Mouse (Mus musculus): ENCODE measurements around the gene Aebp2. TPM values are rescaled to one million over a fixed set of nuclear protein-coding genes. Genes with fewer than 3 reads are reported as not detected.
"Not testable (repeated sequence)": the region's sequence is repeated elsewhere in the genome, so short reads cannot be mapped to it uniquely, and the experiment has no call there.

Gene Aebp2
- 7.7 and 8.4 TPM in 2 replicates for polyA plus RNA-seq (2014; fragmentation: Nextera tagmentation; extraction: Ambion mirVana)

GRCm38 (mm10) chr6:140622391-140623225 lies at the start of gene Aebp2:
TSS of gene Aebp2 (plus strand) at chr6:140622663.
- peaks cover 21% of the 10 kb centered on the region for H3K4me1 ChIP-seq (ENCODE audit: control insufficient read depth, insufficient read depth, low read length)
- H3K9ac ChIP-seq (ENCODE audit: low read length): peak within 1 kb of the TSS; percentile 95
- peak within 1 kb of the TSS; percentile 96 for H3K27ac ChIP-seq (ENCODE audit: low read depth, low read length)
- H3K4me2 ChIP-seq (ENCODE audit: low read length): peak within 1 kb of the TSS; percentile 72
- DNase-seq (ENCODE audit: low spot score) (no peak), ATAC-seq (peak; percentile 1; the same call in 1 of the 2 replicates)
- WGBS: 51% methylated on average over 30 of the region's 30 CpGs
- no peaks in the 10 kb centered on the region for H3K27me3 ChIP-seq (replicated peaks; ENCODE audit: control insufficient read depth, insufficient read depth, low read length)
- no peaks in the 10 kb centered on the region for H3K36me3 ChIP-seq (ENCODE audit: control insufficient read depth, insufficient read depth, low read length)
- peak within 1 kb of the TSS; percentile 98 for H3K4me3 ChIP-seq (ENCODE audit: low read depth, low read length)
- no peaks in the 10 kb centered on the region for H3K9me3 ChIP-seq (replicated peaks; ENCODE audit: control insufficient read depth, low read length)

- no peak overlapping the region for H3K4me2 ChIP-seq (ENCODE audit: low read length)
- no peaks in the 10 kb centered on the region for H3K9me3 ChIP-seq (replicated peaks; ENCODE audit: control insufficient read depth, low read length)
- DNase-seq (ENCODE audit: low spot score) (no peak), ATAC-seq (no peak)
- WGBS: 93% methylated on average over 3 of the region's 3 CpGs
- no peak overlapping the region for H3K4me3 ChIP-seq (ENCODE audit: low read depth, low read length)
- no peaks in the 10 kb centered on the region for H3K4me1 ChIP-seq (ENCODE audit: control insufficient read depth, insufficient read depth, low read length)
- no peak overlapping the region for H3K9ac ChIP-seq (ENCODE audit: low read length)
- H3K36me3 ChIP-seq (ENCODE audit: control insufficient read depth, insufficient read depth, low read length): peaks cover 66% of the 10 kb centered on the region
- no peaks in the 10 kb centered on the region for H3K27me3 ChIP-seq (replicated peaks; ENCODE audit: control insufficient read depth, insufficient read depth, low read length)
- H3K27ac ChIP-seq (ENCODE audit: low read depth, low read length): no peak overlapping the region
Measured at GRCm38 (mm10) chr6:140574943-140575342, 47.5 kb upstream of the Aebp2 start.

GRCm38 (mm10) chr6:140576133-140576532 lies 46.3 kb upstream of the Aebp2 start:
- Histone ChIP-seq H3K9ac (ENCODE audit: low read length) (no peak overlapping the region), H3K27me3 (replicated peaks; ENCODE audit: control insufficient read depth, insufficient read depth, low read length) (no peaks in the 10 kb centered on the region), H3K4me2 (ENCODE audit: low read length) (no peak overlapping the region), H3K36me3 (ENCODE audit: control insufficient read depth, insufficient read depth, low read length) (peaks cover 61% of the 10 kb centered on the region), H3K9me3 (replicated peaks; ENCODE audit: control insufficient read depth, low read length) (no peaks in the 10 kb centered on the region), H3K4me1 (ENCODE audit: control insufficient read depth, insufficient read depth, low read length) (no peaks in the 10 kb centered on the region), H3K27ac (ENCODE audit: low read depth, low read length) (no peak overlapping the region), H3K4me3 (ENCODE audit: low read depth, low read length) (no peak overlapping the region)
- no peak for DNase-seq (ENCODE audit: low spot score)
- no peak for ATAC-seq
- WGBS: 92% methylated on average over 8 of the region's 8 CpGs

- H3K27me3 ChIP-seq (replicated peaks; ENCODE audit: control insufficient read depth, insufficient read depth, low read length): no peaks in the 10 kb centered on the region
- H3K27ac ChIP-seq (ENCODE audit: low read depth, low read length): no peak overlapping the region
- peaks cover 51% of the 10 kb centered on the region for H3K36me3 ChIP-seq (ENCODE audit: control insufficient read depth, insufficient read depth, low read length)
- no peaks in the 10 kb centered on the region for H3K9me3 ChIP-seq (replicated peaks; ENCODE audit: control insufficient read depth, low read length)
- ATAC-seq (no peak), DNase-seq (ENCODE audit: low spot score) (no peak)
- no peak overlapping the region for H3K4me3 ChIP-seq (ENCODE audit: low read depth, low read length)
- 68% methylated on average over 18 of the region's 18 CpGs for WGBS
- no peak overlapping the region for H3K9ac ChIP-seq (ENCODE audit: low read length)
- no peak overlapping the region for H3K4me2 ChIP-seq (ENCODE audit: low read length)
- no peaks in the 10 kb centered on the region for H3K4me1 ChIP-seq (ENCODE audit: control insufficient read depth, insufficient read depth, low read length)
Measured at GRCm38 (mm10) chr6:140576961-140577821, 45.3 kb upstream of the Aebp2 start.

GRCm38 (mm10) chr6:140577822-140578170 lies 44.7 kb upstream of the Aebp2 start:
- ATAC-seq (no peak), DNase-seq (ENCODE audit: low spot score) (no peak)
- Histone ChIP-seq H3K27ac (ENCODE audit: low read depth, low read length) (no peak overlapping the region), H3K36me3 (ENCODE audit: control insufficient read depth, insufficient read depth, low read length) (peaks cover 50% of the 10 kb centered on the region), H3K9me3 (replicated peaks; ENCODE audit: control insufficient read depth, low read length) (no peaks in the 10 kb centered on the region), H3K4me1 (ENCODE audit: control insufficient read depth, insufficient read depth, low read length) (no peaks in the 10 kb centered on the region), H3K9ac (ENCODE audit: low read length) (no peak overlapping the region), H3K4me2 (ENCODE audit: low read length) (no peak overlapping the region), H3K4me3 (ENCODE audit: low read depth, low read length) (no peak overlapping the region), H3K27me3 (replicated peaks; ENCODE audit: control insufficient read depth, insufficient read depth, low read length) (no peaks in the 10 kb centered on the region)
- 94% methylated on average over 4 of the region's 4 CpGs for WGBS

GRCm38 (mm10) chr6:140578985-140579384 lies 43.5 kb upstream of the Aebp2 start:
- DNase-seq (ENCODE audit: low spot score); H3K27me3 ChIP-seq (replicated peaks; ENCODE audit: control insufficient read depth, insufficient read depth, low read length); H3K4me1 ChIP-seq (ENCODE audit: control insufficient read depth, insufficient read depth, low read length); H3K9ac ChIP-seq (ENCODE audit: low read length); H3K4me3 ChIP-seq (ENCODE audit: low read depth, low read length); H3K27ac ChIP-seq (ENCODE audit: low read depth, low read length); H3K9me3 ChIP-seq (replicated peaks; ENCODE audit: control insufficient read depth, low read length); ATAC-seq; H3K4me2 ChIP-seq (ENCODE audit: low read length): not testable (repeated sequence)
- peaks cover 49% of the 10 kb centered on the region for H3K36me3 ChIP-seq (ENCODE audit: control insufficient read depth, insufficient read depth, low read length)

- ATAC-seq: no peak
- H3K36me3 ChIP-seq (ENCODE audit: control insufficient read depth, insufficient read depth, low read length): peaks cover 40% of the 10 kb centered on the region
- no peaks in the 10 kb centered on the region for H3K4me1 ChIP-seq (ENCODE audit: control insufficient read depth, insufficient read depth, low read length)
- H3K27me3 ChIP-seq (replicated peaks; ENCODE audit: control insufficient read depth, insufficient read depth, low read length): no peaks in the 10 kb centered on the region
- H3K27ac ChIP-seq (ENCODE audit: low read depth, low read length): no peak overlapping the region
- no peak overlapping the region for H3K9ac ChIP-seq (ENCODE audit: low read length)
- WGBS: 90% methylated on average over 4 of the region's 4 CpGs
- no peak overlapping the region for H3K4me2 ChIP-seq (ENCODE audit: low read length)
- no peak overlapping the region for H3K4me3 ChIP-seq (ENCODE audit: low read depth, low read length)
- DNase-seq (ENCODE audit: low spot score): no peak
- no peaks in the 10 kb centered on the region for H3K9me3 ChIP-seq (replicated peaks; ENCODE audit: control insufficient read depth, low read length)
Measured at GRCm38 (mm10) chr6:140580170-140580569, 42.3 kb upstream of the Aebp2 start.

- H3K9me3 ChIP-seq (replicated peaks; ENCODE audit: control insufficient read depth, low read length): no peaks in the 10 kb centered on the region
- H3K4me3 ChIP-seq (ENCODE audit: low read depth, low read length): no peak overlapping the region
- H3K27ac ChIP-seq (ENCODE audit: low read depth, low read length): no peak overlapping the region
- ATAC-seq: no peak
- WGBS: 90% methylated on average over 8 of the region's 8 CpGs
- no peak for DNase-seq (ENCODE audit: low spot score)
- H3K36me3 ChIP-seq (ENCODE audit: control insufficient read depth, insufficient read depth, low read length): peaks cover 74% of the 10 kb centered on the region
- no peak overlapping the region for H3K4me2 ChIP-seq (ENCODE audit: low read length)
- H3K27me3 ChIP-seq (replicated peaks; ENCODE audit: control insufficient read depth, insufficient read depth, low read length): no peaks in the 10 kb centered on the region
- H3K9ac ChIP-seq (ENCODE audit: low read length): no peak overlapping the region
- H3K4me1 ChIP-seq (ENCODE audit: control insufficient read depth, insufficient read depth, low read length): no peaks in the 10 kb centered on the region
Measured at GRCm38 (mm10) chr6:140586714-140587259, 35.7 kb upstream of the Aebp2 start.

Measured in forebrain, embryonic 14.5 days (tissue).